Mouse (Mus musculus) G1E (cell line): ENCODE measurements around the gene Utp11.

Source experiments
- CTCF ChIP-seq: IDR thresholded peaks from 2 replicates; pipeline ENCODE4 v1.5.1; 2012; ENCODE audit warnings: low read depth, low read length, inconsistent platforms, mixed read lengths
- GATA1 ChIP-seq: IDR thresholded peaks from 2 replicates; pipeline ENCODE4 v1.6.1; 2012; ENCODE audit warnings: borderline replicate concordance, low read length, inconsistent platforms, mixed read lengths
- GATA2 ChIP-seq: IDR thresholded peaks from 2 replicates; pipeline ENCODE4 v1.6.1; 2012; ENCODE audit warnings: low read depth, low read length, inconsistent platforms, borderline replicate concordance
- TAL1 ChIP-seq: conservative IDR thresholded peaks from 2 replicates; pipeline ENCODE4 v1.6.1; 2012; ENCODE audit warnings: low read depth, low read length, inconsistent platforms, mixed read lengths

- TF ChIP-seq CTCF (no peak), GATA1 (no peak), TAL1 (no peak), GATA2 (no peak)
These were observed 60.1 kb downstream of the Utp11 start for GRCm38 (mm10) chr4:124633281-124633680.
